ENCODE assay signal across 7 mouse cellular contexts in the genomic region with DNA sequence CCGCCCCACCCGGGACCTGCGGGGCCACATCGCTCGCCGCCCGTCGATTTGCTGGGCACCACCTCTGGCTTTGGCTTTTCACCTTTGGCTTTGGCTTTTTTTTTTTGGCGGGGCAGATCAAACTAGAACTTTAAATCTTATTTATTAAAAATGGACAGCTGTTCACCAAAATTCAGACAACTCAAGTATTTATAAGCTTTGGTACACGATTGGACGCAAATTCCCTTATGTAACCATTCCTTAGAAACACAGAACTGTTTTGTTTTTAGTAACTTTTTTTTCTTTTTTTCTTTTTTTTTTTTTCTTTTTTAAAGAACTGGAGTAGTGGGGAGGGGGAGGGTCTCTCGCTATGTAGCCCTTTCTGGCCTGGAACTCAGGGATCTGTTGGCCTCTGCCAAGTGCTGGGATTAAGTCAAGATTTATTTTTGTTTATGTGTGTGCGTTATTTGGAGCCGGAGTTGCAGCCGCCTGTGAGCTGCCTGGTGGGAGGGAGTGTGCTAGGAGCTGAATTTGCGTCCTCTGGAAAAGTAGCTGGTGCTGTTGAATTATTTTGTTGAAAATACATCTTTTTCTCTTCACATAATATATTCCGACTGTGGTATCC. TPM values are rescaled to one million over a fixed set of nuclear protein-coding genes. Genes with fewer than 3 reads are reported as not detected.
DNase-seq lines count a peak whose midpoint lies in the region; ATAC-seq and TF ChIP-seq lines count a peak whose summit lies in the region.

No protein-coding gene starts in this region.

- WGBS in embryonic facial prominence, embryonic 13.5 days, result 4% methylated on average over 17 of the region's 17 CpGs
- WGBS in heart, embryonic 16.5 days, result 7% methylated on average over 17 of the region's 17 CpGs
- 18% methylated on average over 17 of the region's 17 CpGs for WGBS in liver, embryonic 12.5 days (ENCODE audit: insufficient replicate concordance)
- WGBS in stomach, postnatal 0 days, result 4% methylated on average over 17 of the region's 17 CpGs

- H3K27me3 ChIP-seq in embryonic facial prominence, embryonic 13.5 days, result no peaks in the 10 kb centered on the region
- no peaks in the 10 kb centered on the region for H3K27me3 ChIP-seq in heart, embryonic 16.5 days (ENCODE audit: control insufficient read depth, insufficient read depth, low read length)
- no peaks in the 10 kb centered on the region for H3K27me3 ChIP-seq in liver, embryonic 12.5 days (replicated peaks)
- H3K27me3 ChIP-seq in stomach, postnatal 0 days (ENCODE audit: control insufficient read depth, insufficient read depth, low read length), result no peaks in the 10 kb centered on the region

- TF ChIP-seq EP300 in stomach, postnatal 0 days (optimal IDR thresholded peaks at IDR 0.05), result no peak

- H3K4me1 ChIP-seq in embryonic facial prominence, embryonic 13.5 days, result peaks cover 7% of the 10 kb centered on the region
- H3K4me1 ChIP-seq in heart, embryonic 16.5 days (ENCODE audit: control insufficient read depth, insufficient read depth, low read length), result peaks cover 4% of the 10 kb centered on the region; the same call in 1 of the 2 replicates
- H3K4me1 ChIP-seq in liver, embryonic 12.5 days, result peaks cover 11% of the 10 kb centered on the region; the same call in 1 of the 2 replicates
- H3K4me1 ChIP-seq in stomach, postnatal 0 days (replicated peaks; ENCODE audit: control insufficient read depth, insufficient read depth), result no peaks in the 10 kb centered on the region

- H3K9ac ChIP-seq in embryonic facial prominence, embryonic 13.5 days, result peak overlapping the region; percentile 78
- peak overlapping the region; percentile 87 for H3K9ac ChIP-seq in heart, embryonic 16.5 days (ENCODE audit: low read length)
- peak overlapping the region; percentile 82 for H3K9ac ChIP-seq in liver, embryonic 12.5 days
- H3K9ac ChIP-seq in stomach, postnatal 0 days (ENCODE audit: low read length), result peak overlapping the region; percentile 68

- DNase-seq in right cerebral cortex, adult 18-20 months, result peak; percentile 13
- DNase-seq in right cerebral cortex, postnatal 25 days, result no peak
- DNase-seq in stomach, postnatal 0 days (ENCODE audit: low spot score), result peak; percentile 13
- DNase-seq in thymus, postnatal 25 days, result no peak

- H3K4me3 ChIP-seq in embryonic facial prominence, embryonic 13.5 days, result peak overlapping the region; percentile 83
- peak overlapping the region; percentile 96 for H3K4me3 ChIP-seq in heart, embryonic 16.5 days (ENCODE audit: low read length)
- H3K4me3 ChIP-seq in liver, embryonic 12.5 days, result peak overlapping the region; percentile 74
- H3K4me3 ChIP-seq in stomach, postnatal 0 days (ENCODE audit: low read depth, low read length), result peak overlapping the region; percentile 72

- no peaks in the 10 kb centered on the region for H3K9me3 ChIP-seq in embryonic facial prominence, embryonic 13.5 days
- H3K9me3 ChIP-seq in heart, embryonic 16.5 days (replicated peaks; ENCODE audit: control insufficient read depth, low read length), result no peaks in the 10 kb centered on the region
- H3K9me3 ChIP-seq in liver, embryonic 12.5 days (replicated peaks), result no peaks in the 10 kb centered on the region
- H3K9me3 ChIP-seq in stomach, postnatal 0 days (ENCODE audit: control insufficient read depth, low read length), result no peaks in the 10 kb centered on the region

- no peak for TF ChIP-seq CTCF in stomach, postnatal 0 days (IDR thresholded peaks at IDR 0.05; ENCODE audit: low read depth)

- peak overlapping the region; percentile 70 for H3K4me2 ChIP-seq in embryonic facial prominence, embryonic 13.5 days
- peak overlapping the region; percentile 91 for H3K4me2 ChIP-seq in heart, embryonic 16.5 days (ENCODE audit: low read depth, low read length)
- H3K4me2 ChIP-seq in liver, embryonic 12.5 days, result peak overlapping the region; percentile 88
- H3K4me2 ChIP-seq in stomach, postnatal 0 days (replicated peaks; ENCODE audit: low read depth), result peak overlapping the region; percentile 80

- no peaks in the 10 kb centered on the region for H3K36me3 ChIP-seq in embryonic facial prominence, embryonic 13.5 days
- H3K36me3 ChIP-seq in heart, embryonic 16.5 days (ENCODE audit: control insufficient read depth, insufficient read depth), result no peaks in the 10 kb centered on the region
- H3K36me3 ChIP-seq in liver, embryonic 12.5 days, result no peaks in the 10 kb centered on the region
- no peaks in the 10 kb centered on the region for H3K36me3 ChIP-seq in stomach, postnatal 0 days (ENCODE audit: control insufficient read depth, insufficient read depth, low read length)

- H3K27ac ChIP-seq in embryonic facial prominence, embryonic 13.5 days, result peak overlapping the region; percentile 88
- H3K27ac ChIP-seq in heart, embryonic 16.5 days (ENCODE audit: low read length), result peak overlapping the region; percentile 85
- H3K27ac ChIP-seq in liver, embryonic 12.5 days, result peak overlapping the region; percentile 73
- H3K27ac ChIP-seq in stomach, postnatal 0 days (replicated peaks), result peak overlapping the region; percentile 88

- no peak for ATAC-seq in embryonic facial prominence, embryonic 13.5 days (ENCODE audit: insufficient number of reproducible peaks, insufficient read depth, low FRiP score, low TSS enrichment, low read depth)
- ATAC-seq in heart, embryonic 16.5 days (replicated peaks; ENCODE audit: extremely low read depth, insufficient read depth, low FRiP score), result no peak
- ATAC-seq in liver, embryonic 12.5 days, result no peak
- ATAC-seq in stomach, postnatal 0 days (ENCODE audit: low FRiP score, low TSS enrichment), result no peak

RNA-seq across cellular contexts. Expression of a gene that starts 0.9 kb away (rescaled TPM):
- polyA plus RNA-seq in embryonic facial prominence, embryonic 13.5 days (2015; fragmentation: Nextera tagmentation; extraction: Ambion mirVana), result 28.1 and 30.5 TPM in 2 replicates
- 17.0 and 17.9 TPM in 2 replicates for polyA plus RNA-seq in heart, embryonic 16.5 days (2015; fragmentation: Nextera tagmentation; extraction: Ambion mirVana)
- polyA plus RNA-seq in liver, embryonic 12.5 days (2016; fragmentation: Nextera tagmentation; extraction: Ambion mirVana), result 10.6 and 10.9 TPM in 2 replicates
- 9.0 and 10.6 TPM in 2 replicates for polyA plus RNA-seq in stomach, postnatal 0 days (2015; fragmentation: Nextera tagmentation; extraction: Ambion mirVana)

RNA-seq across cellular contexts. Expression of a gene that starts 27.4 kb away (rescaled TPM):
- 14.2 and 15.4 TPM in 2 replicates for polyA plus RNA-seq in embryonic facial prominence, embryonic 13.5 days (2015; fragmentation: Nextera tagmentation; extraction: Ambion mirVana)
- 9.6 and 12.4 TPM in 2 replicates for polyA plus RNA-seq in heart, embryonic 16.5 days (2015; fragmentation: Nextera tagmentation; extraction: Ambion mirVana)
- polyA plus RNA-seq in liver, embryonic 12.5 days (2016; fragmentation: Nextera tagmentation; extraction: Ambion mirVana), result 5.1 and 5.6 TPM in 2 replicates
- 5.4 and 7.2 TPM in 2 replicates for polyA plus RNA-seq in stomach, postnatal 0 days (2015; fragmentation: Nextera tagmentation; extraction: Ambion mirVana)

RNA-seq across cellular contexts. Expression of a gene that starts 54.3 kb away (rescaled TPM):
- 12.2 and 13.4 TPM in 2 replicates for polyA plus RNA-seq in embryonic facial prominence, embryonic 13.5 days (2015; fragmentation: Nextera tagmentation; extraction: Ambion mirVana)
- polyA plus RNA-seq in heart, embryonic 16.5 days (2015; fragmentation: Nextera tagmentation; extraction: Ambion mirVana), result 6.0 and 6.6 TPM in 2 replicates
- 0.28 and 0.48 TPM in 2 replicates for polyA plus RNA-seq in liver, embryonic 12.5 days (2016; fragmentation: Nextera tagmentation; extraction: Ambion mirVana)
- 6.1 and 6.3 TPM in 2 replicates for polyA plus RNA-seq in stomach, postnatal 0 days (2015; fragmentation: Nextera tagmentation; extraction: Ambion mirVana)

Comparison
In these comparisons a context has a peak if more than half of its experiments do, and no peak if none do; other contexts are left out.
1. DNase-seq: peak in right cerebral cortex, adult 18-20 months (single experiment) and stomach, postnatal 0 days (single experiment); none in right cerebral cortex, postnatal 25 days (single experiment) and thymus, postnatal 25 days (single experiment).
2. Peak in every context shown above with its lines, with median percentiles within 50 percentile points of each other: H3K27ac ChIP-seq, H3K4me2 ChIP-seq, H3K4me3 ChIP-seq and H3K9ac ChIP-seq.